Mouse (Mus musculus): ENCODE data around the gene Rspo4. TPM values are rescaled to one million over a fixed set of nuclear protein-coding genes. Genes with fewer than 3 reads are reported as not detected.
A peak's percentile ranks its signal among the peaks of the same experiment; 100 is the strongest.

Rspo4 gene
- total RNA-seq, 2 experiments from 2014 or later: not detected

DNA sequence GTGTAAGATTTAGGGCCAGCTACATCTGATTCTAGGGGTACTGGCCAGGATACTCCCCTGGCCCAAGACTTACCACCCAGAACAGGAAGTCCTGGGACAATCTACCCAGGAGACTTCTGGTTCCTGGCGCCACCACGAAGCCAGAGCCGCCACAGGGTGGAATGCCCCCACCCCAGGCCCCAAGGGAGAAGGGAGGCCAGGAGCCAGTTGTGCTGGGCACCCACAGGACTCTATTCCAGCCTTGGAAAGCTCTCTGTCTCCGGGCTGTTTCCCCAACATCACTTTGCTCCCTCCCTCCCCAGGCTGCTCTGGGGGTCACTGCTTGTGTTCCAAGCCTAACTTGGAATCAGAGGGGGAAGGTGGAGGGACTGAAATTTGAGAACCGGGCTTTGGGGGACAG is 67.8 kb downstream of the Rspo4 start:
- no peak for DNase-seq
- intact Hi-C loops (cut with DNase I): no loop called here

- no peak for DNase-seq
- intact Hi-C loops (cut with DNase I): no loop called here
Observed at GRCm38 (mm10) chr2:151910919-151911500, 68.3 kb downstream of the Rspo4 start, which contains the start of gene Angpt4. TSS of gene Angpt4 (plus strand) at chr2:151911210.

GRCm38 (mm10) chr2:151911751-151912150 is 69.0 kb downstream of the Rspo4 start:
- DNase-seq: no peak
- intact Hi-C loops (cut with DNase I): no loop called here

- intact Hi-C loops (cut with DNase I): no loop called here
Observed at GRCm38 (mm10) chr2:151914120-151914519, 71.4 kb downstream of the Rspo4 start.

DNA sequence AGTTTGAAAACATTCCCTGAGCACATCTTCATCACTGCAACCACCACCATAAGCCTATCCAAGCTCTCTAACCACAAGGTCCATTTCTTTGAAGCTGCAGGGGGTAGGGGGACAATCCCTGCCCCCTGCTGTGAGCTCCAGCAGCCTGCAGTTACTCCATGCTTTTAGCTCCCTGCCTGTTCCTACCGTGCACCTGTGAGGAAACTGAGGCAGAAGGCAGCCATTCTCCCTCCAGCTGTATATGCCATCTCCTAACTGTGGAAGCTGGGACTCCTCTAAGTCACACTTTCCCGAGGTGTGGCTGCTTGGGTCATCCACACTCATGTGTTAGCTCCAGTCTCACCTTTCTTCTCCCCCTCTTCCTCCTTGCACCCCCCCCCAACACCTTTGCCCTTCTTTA is 72.4 kb downstream of the Rspo4 start:
- DNase-seq: no peak
- intact Hi-C loops (cut with DNase I): no loop called here

More at GRCm38 (mm10) chr2:151914120-151914519, 71.4 kb downstream of the Rspo4 start:
- DNase-seq: no peak

DNA sequence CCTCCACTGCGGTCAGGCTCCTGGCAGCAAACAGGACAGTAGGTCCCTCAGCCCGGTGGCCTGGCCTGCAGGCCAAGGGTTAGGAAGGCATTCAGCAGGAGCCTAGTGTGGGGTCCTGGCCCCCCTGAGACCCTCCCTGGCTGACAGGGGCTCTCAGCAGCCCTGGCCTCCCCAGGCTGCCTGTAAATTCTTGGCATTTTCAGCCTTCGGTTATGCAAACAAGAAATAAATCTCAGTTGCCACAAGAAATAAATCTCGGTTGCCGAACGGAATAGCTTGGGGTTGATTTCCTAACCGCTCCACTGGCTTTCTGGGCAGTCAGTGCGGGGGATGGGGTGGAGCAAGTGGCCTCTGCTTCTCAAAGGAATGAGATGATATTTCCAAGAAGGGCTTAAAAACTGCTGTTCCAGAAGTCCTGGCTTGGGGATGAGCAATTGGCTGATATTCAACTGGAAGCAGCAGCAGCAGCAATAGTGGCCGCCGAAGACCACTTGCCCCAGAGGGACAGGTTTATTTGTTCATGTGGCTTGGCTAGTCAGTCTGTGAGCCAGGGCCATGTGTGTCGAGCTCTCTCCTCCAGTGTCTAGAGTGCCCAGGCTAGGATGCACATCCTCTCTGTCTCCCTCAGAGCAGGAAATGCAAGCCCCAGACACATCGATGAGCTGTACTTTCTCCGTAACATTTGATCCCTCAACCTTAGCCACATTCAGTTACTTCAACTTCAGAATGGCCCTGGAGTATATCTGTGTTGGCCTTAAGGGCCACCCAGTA is 73.5 kb downstream of the Rspo4 start:
- intact Hi-C loops (cut with DNase I): no loop called here

DNA sequence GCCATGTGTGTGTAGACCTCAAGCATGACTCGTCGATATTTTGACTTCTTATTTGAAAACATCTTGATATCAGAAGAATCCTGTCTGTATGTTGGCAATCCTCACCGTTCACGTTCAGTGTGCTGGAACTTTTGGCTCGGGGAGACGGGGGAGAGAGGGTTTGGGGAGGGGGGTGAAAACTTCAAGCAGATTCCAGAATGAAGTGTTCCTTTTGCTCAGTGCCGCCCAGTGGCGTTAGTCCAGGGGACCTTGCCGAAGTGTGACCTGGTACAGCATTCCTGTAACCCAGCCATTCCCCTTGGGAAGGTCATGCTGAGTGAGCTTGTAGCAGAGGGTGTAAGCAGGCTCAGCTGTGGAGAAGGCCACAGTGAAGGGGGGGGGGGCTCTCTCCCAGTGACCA is 76.4 kb downstream of the Rspo4 start:
- no peak for DNase-seq
- intact Hi-C loops (cut with DNase I): no loop called here

More for the DNA sequence above, 73.5 kb downstream of the Rspo4 start:
- DNase-seq: no peak

GRCm38 (mm10) chr2:151921068-151921467 is 78.3 kb downstream of the Rspo4 start:
- DNase-seq: no peak
- intact Hi-C loops (cut with DNase I): no loop called here

GRCm38 (mm10) chr2:151921596-151921995 is 78.9 kb downstream of the Rspo4 start:
- intact Hi-C loops (cut with DNase I): no loop called here

More at GRCm38 (mm10) chr2:151921596-151921995, 78.9 kb downstream of the Rspo4 start:
- DNase-seq: peak; percentile 46 to 54

Other genes with a start within 250 kb of the Rspo4 start
- gene Snph, start 210.3 kb upstream of the Rspo4 start, total RNA-seq (2021): 1 to 10 TPM; 4.0 to 4.8 TPM
- gene Rad21l, start 174.4 kb upstream of the Rspo4 start, total RNA-seq (2021): not detected
- 1 to 10 TPM; 4.3 to 5.2 TPM for gene Tmem74b, start 140.9 kb upstream of the Rspo4 start, total RNA-seq (2021)
- 10 to 100 TPM; 21.3 to 25.6 TPM for gene Psmf1, start 98.7 kb upstream of the Rspo4 start, total RNA-seq (2021)
- gene Angpt4, start 68.3 kb downstream of the Rspo4 start, total RNA-seq (2021): under 1 TPM; 0.19 to 0.22 TPM
- gene Fam110a, start 137.3 kb downstream of the Rspo4 start, total RNA-seq (2021): 1 to 10 TPM; 3.4 to 5.7 TPM
- 1 to 10 TPM; 1.2 to 2.4 TPM for gene Slc52a3, start 153.6 kb downstream of the Rspo4 start, total RNA-seq (2021)
- not detected for gene Scrt2, start 238.6 kb downstream of the Rspo4 start, total RNA-seq (2021)

Measured in heart, postnatal 36 days (tissue).